Mouse (Mus musculus): Measurements from ENCODE around the gene Sufu. TPM values are rescaled to one million over a fixed set of nuclear protein-coding genes. Genes with fewer than 3 reads are reported as not detected.

Sufu gene
- polyA plus RNA-seq, 1 experiment: 15.0 TPM

DNA sequence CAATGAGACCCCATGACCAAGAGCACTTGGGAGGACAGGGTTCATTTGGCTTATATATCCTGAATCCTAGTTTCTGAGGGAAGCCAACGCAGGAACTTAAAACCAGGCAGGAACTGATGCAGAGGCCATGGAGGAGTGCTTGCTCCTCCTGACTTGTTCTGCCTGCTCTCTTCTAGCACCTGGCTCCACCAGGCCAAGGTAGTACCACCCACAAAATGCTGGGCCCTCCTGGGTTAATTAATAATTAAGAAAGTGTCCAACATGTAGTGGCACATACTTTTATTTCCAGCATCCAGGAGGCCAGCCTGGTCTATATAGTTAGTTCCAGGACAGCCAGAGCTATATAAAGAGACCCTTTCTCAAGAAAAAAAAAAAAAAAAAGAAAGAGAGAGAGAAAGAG is 7.3 kb downstream of the Sufu start:
- no peak for DNase-seq
- no peak for TF ChIP-seq CTCF (IDR thresholded peaks at IDR 0.05; ENCODE audit: borderline replicate concordance, insufficient read depth, low read depth, low read length)
- no peak for TF ChIP-seq POLR2A (IDR thresholded peaks at IDR 0.05; ENCODE audit: borderline replicate concordance, insufficient read depth, low read length)
- Histone ChIP-seq H3K4me3 (replicated peaks; ENCODE audit: insufficient read depth, low read depth, low read length) (no peak overlapping the region), H3K27me3 (ENCODE audit: control insufficient read depth, insufficient read depth, low read length) (no peaks in the 10 kb centered on the region), H3K4me1 (ENCODE audit: control insufficient read depth, insufficient read depth, low read length) (peaks cover 7% of the 10 kb centered on the region; the same call in 1 of the 2 replicates), H3K27ac (ENCODE audit: insufficient read depth, low read length) (no peak overlapping the region)
- 100% methylated on average over 1 of the region's 1 CpGs for WGBS

GRCm38 (mm10) chr19:46406592-46407386 is 10.1 kb downstream of the Sufu start:
- no peak for DNase-seq
- Histone ChIP-seq H3K4me3 (replicated peaks; ENCODE audit: insufficient read depth, low read depth, low read length) (no peak overlapping the region), H3K27ac (ENCODE audit: insufficient read depth, low read length) (no peak overlapping the region), H3K4me1 (ENCODE audit: control insufficient read depth, insufficient read depth, low read length) (peaks cover 7% of the 10 kb centered on the region; the same call in 1 of the 2 replicates), H3K27me3 (ENCODE audit: control insufficient read depth, insufficient read depth, low read length) (no peaks in the 10 kb centered on the region)
- no peak for TF ChIP-seq CTCF (IDR thresholded peaks at IDR 0.05; ENCODE audit: borderline replicate concordance, insufficient read depth, low read depth, low read length)
- no peak for TF ChIP-seq POLR2A (IDR thresholded peaks at IDR 0.05; ENCODE audit: borderline replicate concordance, insufficient read depth, low read length)
- 50% methylated on average over 8 of the region's 8 CpGs for WGBS

DNA sequence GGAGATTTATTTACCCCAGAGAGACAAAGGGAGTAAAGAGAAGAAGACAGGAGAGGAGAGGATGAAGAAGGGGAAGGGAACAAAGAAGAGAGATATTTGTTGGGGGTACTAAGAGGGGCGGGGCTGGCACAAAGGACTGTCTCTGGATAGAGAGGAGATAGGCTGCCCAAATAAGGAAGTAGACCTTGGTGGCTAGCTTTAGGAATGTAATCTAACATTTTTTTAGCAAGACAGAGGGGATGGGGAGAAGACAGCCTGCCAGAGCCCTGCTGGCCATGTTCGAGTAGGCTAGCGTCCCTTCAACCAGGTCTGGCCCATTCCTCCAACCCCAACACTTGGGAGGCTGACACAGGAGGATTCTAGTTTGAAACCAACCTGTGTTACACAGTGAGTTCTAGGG is 12.8 kb downstream of the Sufu start:
- Histone ChIP-seq H3K4me3 (replicated peaks; ENCODE audit: insufficient read depth, low read depth, low read length) (no peak overlapping the region), H3K4me1 (ENCODE audit: control insufficient read depth, insufficient read depth, low read length) (peaks cover 16% of the 10 kb centered on the region), H3K27me3 (ENCODE audit: control insufficient read depth, insufficient read depth, low read length) (no peaks in the 10 kb centered on the region), H3K27ac (ENCODE audit: insufficient read depth, low read length) (no peak overlapping the region)
- no peak for DNase-seq
- no peak for TF ChIP-seq CTCF (IDR thresholded peaks at IDR 0.05; ENCODE audit: borderline replicate concordance, insufficient read depth, low read depth, low read length)
- no peak for TF ChIP-seq POLR2A (IDR thresholded peaks at IDR 0.05; ENCODE audit: borderline replicate concordance, insufficient read depth, low read length)
- WGBS: 76% methylated on average over 3 of the region's 3 CpGs

DNA sequence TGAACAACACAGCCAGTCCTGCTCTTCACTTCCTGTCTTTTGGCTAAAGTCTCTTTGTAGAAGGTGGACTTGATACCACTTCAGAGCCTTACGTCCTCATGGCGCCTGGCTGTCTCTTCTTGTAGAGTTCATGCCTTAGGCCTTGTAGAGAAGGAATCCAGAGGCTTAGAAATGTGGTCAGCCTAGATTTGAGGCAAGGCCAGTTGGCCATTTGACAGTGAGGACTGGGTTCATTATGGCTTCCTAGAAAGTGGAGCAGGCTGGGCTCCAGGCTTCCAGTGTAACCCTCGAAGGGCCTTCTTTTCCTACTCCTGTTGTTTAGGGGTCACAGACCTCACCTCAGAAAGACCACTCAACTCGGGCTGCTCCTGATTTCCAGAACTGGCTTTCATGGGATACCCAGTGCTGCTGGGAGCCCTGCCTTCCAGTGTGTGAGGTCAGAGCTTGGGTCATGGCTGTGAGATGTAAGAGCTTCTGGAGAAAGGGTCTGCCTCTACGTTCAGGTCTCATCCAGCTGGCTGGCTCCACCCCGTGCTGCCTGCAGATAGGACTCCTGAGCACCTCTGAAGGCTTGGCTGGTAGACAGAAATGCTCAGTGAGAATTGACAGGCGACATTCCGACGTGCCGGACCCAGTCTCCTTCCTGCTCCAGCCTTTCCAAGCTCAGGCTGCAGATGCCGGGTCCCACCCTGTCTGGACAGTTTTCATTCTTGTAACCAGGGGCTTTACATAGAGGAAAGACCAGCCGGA is 15.5 kb downstream of the Sufu start:
- no peak for DNase-seq
- WGBS: 65% methylated on average over 12 of the region's 12 CpGs
- Histone ChIP-seq H3K4me1 (ENCODE audit: control insufficient read depth, insufficient read depth, low read length) (peaks cover 17% of the 10 kb centered on the region), H3K27ac (ENCODE audit: insufficient read depth, low read length) (no peak overlapping the region), H3K27me3 (ENCODE audit: control insufficient read depth, insufficient read depth, low read length) (no peaks in the 10 kb centered on the region), H3K4me3 (replicated peaks; ENCODE audit: insufficient read depth, low read depth, low read length) (no peak overlapping the region)
- TF ChIP-seq POLR2A (IDR thresholded peaks at IDR 0.05; ENCODE audit: borderline replicate concordance, insufficient read depth, low read length) (no peak), CTCF (IDR thresholded peaks at IDR 0.05; ENCODE audit: borderline replicate concordance, insufficient read depth, low read depth, low read length) (no peak)

- H3K4me1 ChIP-seq (ENCODE audit: control insufficient read depth, insufficient read depth, low read length): peaks cover 17% of the 10 kb centered on the region
- H3K27ac ChIP-seq (ENCODE audit: insufficient read depth, low read length): no peak overlapping the region
- TF ChIP-seq POLR2A (IDR thresholded peaks at IDR 0.05; ENCODE audit: borderline replicate concordance, insufficient read depth, low read length): no peak
- TF ChIP-seq CTCF (IDR thresholded peaks at IDR 0.05; ENCODE audit: borderline replicate concordance, insufficient read depth, low read depth, low read length): no peak
- 95% methylated on average over 2 of the region's 2 CpGs for WGBS
- no peak overlapping the region for H3K4me3 ChIP-seq (replicated peaks; ENCODE audit: insufficient read depth, low read depth, low read length)
- H3K27me3 ChIP-seq (ENCODE audit: control insufficient read depth, insufficient read depth, low read length): no peaks in the 10 kb centered on the region
- DNase-seq: no peak
Observed at GRCm38 (mm10) chr19:46413969-46414368, 17.3 kb downstream of the Sufu start.

DNA sequence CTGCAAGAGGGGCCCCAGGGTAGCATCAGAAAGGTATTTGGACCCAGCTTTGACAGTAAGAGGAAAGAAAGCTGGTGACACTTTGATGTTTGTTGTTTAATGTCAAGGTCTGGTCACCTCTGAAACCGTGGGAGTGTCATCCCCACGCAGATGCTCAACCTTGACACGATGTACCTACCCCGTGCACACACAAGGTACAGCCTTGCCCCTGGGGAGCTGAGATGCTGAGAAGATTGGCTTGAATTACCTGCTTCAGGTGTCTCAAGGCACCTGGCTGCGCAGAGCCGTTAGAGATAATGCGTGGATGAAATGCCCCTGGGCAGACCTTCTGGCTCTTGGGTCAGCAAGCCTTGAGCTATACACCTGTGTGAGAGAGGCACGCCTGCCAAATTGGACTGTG is 17.8 kb downstream of the Sufu start:
- no peak for TF ChIP-seq POLR2A (IDR thresholded peaks at IDR 0.05; ENCODE audit: borderline replicate concordance, insufficient read depth, low read length)
- TF ChIP-seq CTCF (IDR thresholded peaks at IDR 0.05; ENCODE audit: borderline replicate concordance, insufficient read depth, low read depth, low read length): no peak
- peak in 1 of 2 experiments; percentile 43 for DNase-seq
- WGBS: 28% methylated on average over 8 of the region's 8 CpGs
- Histone ChIP-seq H3K4me3 (replicated peaks; ENCODE audit: insufficient read depth, low read depth, low read length) (no peak overlapping the region), H3K27me3 (ENCODE audit: control insufficient read depth, insufficient read depth, low read length) (no peaks in the 10 kb centered on the region), H3K4me1 (ENCODE audit: control insufficient read depth, insufficient read depth, low read length) (peaks cover 17% of the 10 kb centered on the region), H3K27ac (ENCODE audit: insufficient read depth, low read length) (no peak overlapping the region)

DNA sequence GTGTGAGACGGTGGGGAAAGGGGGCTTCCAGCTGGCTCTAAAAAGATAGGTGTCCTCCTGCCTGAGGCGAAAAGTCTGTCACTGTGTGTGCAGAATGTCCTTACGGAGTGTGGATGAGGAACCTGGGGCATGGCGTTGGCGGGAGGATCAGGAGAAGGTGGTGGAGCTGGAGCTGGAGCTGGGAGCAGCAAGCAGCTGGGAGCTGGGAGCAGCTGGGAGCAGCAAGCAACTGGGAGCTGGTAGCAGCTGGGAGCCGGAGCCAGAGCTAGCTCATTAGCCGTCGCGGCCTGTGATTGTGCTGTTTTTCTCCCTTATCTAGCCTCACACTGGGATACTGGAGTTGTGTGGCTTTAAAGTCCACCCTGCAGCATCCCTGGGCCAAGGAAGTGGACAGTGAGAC is 19.6 kb downstream of the Sufu start:
- TF ChIP-seq POLR2A (IDR thresholded peaks at IDR 0.05; ENCODE audit: borderline replicate concordance, insufficient read depth, low read length) (no peak), CTCF (IDR thresholded peaks at IDR 0.05; ENCODE audit: borderline replicate concordance, insufficient read depth, low read depth, low read length) (no peak)
- DNase-seq: no peak
- WGBS: 74% methylated on average over 9 of the region's 9 CpGs

More for the DNA sequence above, 19.6 kb downstream of the Sufu start:
- H3K4me3 ChIP-seq (replicated peaks; ENCODE audit: insufficient read depth, low read depth, low read length): no peak overlapping the region
- peaks cover 30% of the 10 kb centered on the region for H3K4me1 ChIP-seq (ENCODE audit: control insufficient read depth, insufficient read depth, low read length)
- no peak overlapping the region for H3K27ac ChIP-seq (ENCODE audit: insufficient read depth, low read length)
- H3K27me3 ChIP-seq (ENCODE audit: control insufficient read depth, insufficient read depth, low read length): no peaks in the 10 kb centered on the region

Measured in cerebellum, adult 2 months (tissue).